Mouse (Mus musculus): ENCODE data around the gene Myo3a. TPM values are rescaled to one million over a fixed set of nuclear protein-coding genes. Genes with fewer than 3 reads are reported as not detected.

Myo3a gene
- polyA plus RNA-seq, 1 experiment from 2014 or later: not detected

GRCm38 (mm10) chr2:22625096-22625960 lies 398.0 kb downstream of the Myo3a start:
- no peak overlapping the region for H3K9ac ChIP-seq (ENCODE audit: low read length)
- ATAC-seq (replicated peaks; ENCODE audit: extremely low read depth, insufficient read depth, low FRiP score): no peak
- H3K4me1 ChIP-seq (ENCODE audit: control insufficient read depth, insufficient read depth, low read length): peaks cover 12% of the 10 kb centered on the region
- no peaks in the 10 kb centered on the region for H3K36me3 ChIP-seq (ENCODE audit: control insufficient read depth, insufficient read depth)
- H3K4me3 ChIP-seq (ENCODE audit: low read length): no peak overlapping the region
- no peak overlapping the region for H3K27ac ChIP-seq (ENCODE audit: low read length)
- no peaks in the 10 kb centered on the region for H3K9me3 ChIP-seq (replicated peaks; ENCODE audit: control insufficient read depth, low read length)
- H3K27me3 ChIP-seq (ENCODE audit: control insufficient read depth, insufficient read depth, low read length): peaks cover 63% of the 10 kb centered on the region
- 15% methylated on average over 16 of the region's 16 CpGs for WGBS
- H3K4me2 ChIP-seq (ENCODE audit: low read depth, low read length): no peak overlapping the region

GRCm38 (mm10) chr2:22627147-22627666 lies 399.9 kb downstream of the Myo3a start:
- Histone ChIP-seq H3K27me3 (ENCODE audit: control insufficient read depth, insufficient read depth, low read length) (peaks cover 44% of the 10 kb centered on the region), H3K9ac (ENCODE audit: low read length) (no peak overlapping the region), H3K27ac (ENCODE audit: low read length) (no peak overlapping the region), H3K4me2 (ENCODE audit: low read depth, low read length) (no peak overlapping the region), H3K9me3 (replicated peaks; ENCODE audit: control insufficient read depth, low read length) (no peaks in the 10 kb centered on the region), H3K4me1 (ENCODE audit: control insufficient read depth, insufficient read depth, low read length) (peaks cover 12% of the 10 kb centered on the region), H3K36me3 (ENCODE audit: control insufficient read depth, insufficient read depth) (no peaks in the 10 kb centered on the region), H3K4me3 (ENCODE audit: low read length) (no peak overlapping the region)
- 47% methylated on average over 3 of the region's 3 CpGs for WGBS
- ATAC-seq (replicated peaks; ENCODE audit: extremely low read depth, insufficient read depth, low FRiP score): no peak

- no peak overlapping the region for H3K4me2 ChIP-seq (ENCODE audit: low read depth, low read length)
- H3K27me3 ChIP-seq (ENCODE audit: control insufficient read depth, insufficient read depth, low read length): peaks cover 37% of the 10 kb centered on the region
- no peak overlapping the region for H3K27ac ChIP-seq (ENCODE audit: low read length)
- no peaks in the 10 kb centered on the region for H3K9me3 ChIP-seq (replicated peaks; ENCODE audit: control insufficient read depth, low read length)
- no peak overlapping the region for H3K4me3 ChIP-seq (ENCODE audit: low read length)
- no peak overlapping the region for H3K9ac ChIP-seq (ENCODE audit: low read length)
- peaks cover 5% of the 10 kb centered on the region for H3K4me1 ChIP-seq (ENCODE audit: control insufficient read depth, insufficient read depth, low read length)
- ATAC-seq (replicated peaks; ENCODE audit: extremely low read depth, insufficient read depth, low FRiP score): no peak
- WGBS: 26% methylated on average over 5 of the region's 5 CpGs
- no peaks in the 10 kb centered on the region for H3K36me3 ChIP-seq (ENCODE audit: control insufficient read depth, insufficient read depth)
Measured at GRCm38 (mm10) chr2:22627819-22628432, 400.6 kb downstream of the Myo3a start.

GRCm38 (mm10) chr2:22634766-22635165 lies 407.5 kb downstream of the Myo3a start:
- Histone ChIP-seq H3K9ac (ENCODE audit: low read length) (no peak overlapping the region), H3K9me3 (replicated peaks; ENCODE audit: control insufficient read depth, low read length) (no peaks in the 10 kb centered on the region), H3K36me3 (ENCODE audit: control insufficient read depth, insufficient read depth) (no peaks in the 10 kb centered on the region), H3K27me3 (ENCODE audit: control insufficient read depth, insufficient read depth, low read length) (no peaks in the 10 kb centered on the region), H3K4me3 (ENCODE audit: low read length) (no peak overlapping the region), H3K4me1 (ENCODE audit: control insufficient read depth, insufficient read depth, low read length) (no peaks in the 10 kb centered on the region), H3K4me2 (ENCODE audit: low read depth, low read length) (no peak overlapping the region), H3K27ac (ENCODE audit: low read length) (no peak overlapping the region)
- no peak for ATAC-seq (replicated peaks; ENCODE audit: extremely low read depth, insufficient read depth, low FRiP score)
- 37% methylated on average over 8 of the region's 8 CpGs for WGBS

GRCm38 (mm10) chr2:22646134-22646533 lies 418.8 kb downstream of the Myo3a start:
- H3K9ac ChIP-seq (ENCODE audit: low read length): no peak overlapping the region
- no peak for ATAC-seq (replicated peaks; ENCODE audit: extremely low read depth, insufficient read depth, low FRiP score)
- WGBS: 56% methylated on average over 1 of the region's 1 CpGs
- H3K9me3 ChIP-seq (replicated peaks; ENCODE audit: control insufficient read depth, low read length): no peaks in the 10 kb centered on the region
- no peak overlapping the region for H3K27ac ChIP-seq (ENCODE audit: low read length)
- H3K4me3 ChIP-seq (ENCODE audit: low read length): no peak overlapping the region
- H3K27me3 ChIP-seq (ENCODE audit: control insufficient read depth, insufficient read depth, low read length): no peaks in the 10 kb centered on the region
- H3K4me1 ChIP-seq (ENCODE audit: control insufficient read depth, insufficient read depth, low read length): no peaks in the 10 kb centered on the region
- H3K36me3 ChIP-seq (ENCODE audit: control insufficient read depth, insufficient read depth): no peaks in the 10 kb centered on the region
- H3K4me2 ChIP-seq (ENCODE audit: low read depth, low read length): no peak overlapping the region

GRCm38 (mm10) chr2:22648394-22648793 lies 421.1 kb downstream of the Myo3a start:
- no peaks in the 10 kb centered on the region for H3K27me3 ChIP-seq (ENCODE audit: control insufficient read depth, insufficient read depth, low read length)
- 60% methylated on average over 1 of the region's 1 CpGs for WGBS
- no peak for ATAC-seq (replicated peaks; ENCODE audit: extremely low read depth, insufficient read depth, low FRiP score)
- no peak overlapping the region for H3K9ac ChIP-seq (ENCODE audit: low read length)
- H3K9me3 ChIP-seq (replicated peaks; ENCODE audit: control insufficient read depth, low read length): no peaks in the 10 kb centered on the region
- no peaks in the 10 kb centered on the region for H3K4me1 ChIP-seq (ENCODE audit: control insufficient read depth, insufficient read depth, low read length)
- no peak overlapping the region for H3K27ac ChIP-seq (ENCODE audit: low read length)
- H3K4me3 ChIP-seq (ENCODE audit: low read length): no peak overlapping the region
- no peaks in the 10 kb centered on the region for H3K36me3 ChIP-seq (ENCODE audit: control insufficient read depth, insufficient read depth)
- no peak overlapping the region for H3K4me2 ChIP-seq (ENCODE audit: low read depth, low read length)

GRCm38 (mm10) chr2:22651826-22652225 lies 424.5 kb downstream of the Myo3a start:
- WGBS: 56% methylated on average over 4 of the region's 4 CpGs
- Histone ChIP-seq H3K36me3 (ENCODE audit: control insufficient read depth, insufficient read depth) (no peaks in the 10 kb centered on the region), H3K4me3 (ENCODE audit: low read length) (no peak overlapping the region), H3K27me3 (ENCODE audit: control insufficient read depth, insufficient read depth, low read length) (no peaks in the 10 kb centered on the region), H3K4me1 (ENCODE audit: control insufficient read depth, insufficient read depth, low read length) (no peaks in the 10 kb centered on the region), H3K4me2 (ENCODE audit: low read depth, low read length) (no peak overlapping the region), H3K27ac (ENCODE audit: low read length) (no peak overlapping the region), H3K9ac (ENCODE audit: low read length) (no peak overlapping the region), H3K9me3 (replicated peaks; ENCODE audit: control insufficient read depth, low read length) (no peaks in the 10 kb centered on the region)
- ATAC-seq (replicated peaks; ENCODE audit: extremely low read depth, insufficient read depth, low FRiP score): no peak

- Histone ChIP-seq H3K4me3 (ENCODE audit: low read length) (no peak overlapping the region), H3K4me1 (ENCODE audit: control insufficient read depth, insufficient read depth, low read length) (no peaks in the 10 kb centered on the region), H3K27me3 (ENCODE audit: control insufficient read depth, insufficient read depth, low read length) (no peaks in the 10 kb centered on the region), H3K4me2 (ENCODE audit: low read depth, low read length) (no peak overlapping the region), H3K9ac (ENCODE audit: low read length) (no peak overlapping the region), H3K36me3 (ENCODE audit: control insufficient read depth, insufficient read depth) (no peaks in the 10 kb centered on the region), H3K27ac (ENCODE audit: low read length) (no peak overlapping the region), H3K9me3 (replicated peaks; ENCODE audit: control insufficient read depth, low read length) (no peaks in the 10 kb centered on the region)
- WGBS: 65% methylated on average over 1 of the region's 1 CpGs
- no peak for ATAC-seq (replicated peaks; ENCODE audit: extremely low read depth, insufficient read depth, low FRiP score)
Measured at GRCm38 (mm10) chr2:22663731-22664130, 436.4 kb downstream of the Myo3a start.

Measured in heart, embryonic 16.5 days (tissue).